Mouse (Mus musculus) embryonic fibroblast, embryonic 13.5 days (primary cell): Measurements from ENCODE around the gene Pgap3. TPM values are rescaled to one million over a fixed set of nuclear protein-coding genes. Genes with fewer than 3 reads are reported as not detected.

ENCODE experiments used
- H3K27ac ChIP-seq: 2 replicates; pipeline ENCODE4 v1.5.1; 2012; ENCODE audit warnings: low read length, control low read depth, inconsistent platforms; ENCODE audit not compliant: insufficient read depth
- H3K4me1 ChIP-seq: 2 replicates; pipeline ENCODE4 v1.6.1; 2011; ENCODE audit warnings: low read length; ENCODE audit not compliant: control insufficient read depth, insufficient read depth
- H3K4me3 ChIP-seq: 2 replicates; pipeline ENCODE4 v1.5.1; 2011; ENCODE audit warnings: mild to moderate bottlenecking, control low read depth, low read length; ENCODE audit not compliant: insufficient read depth
- CTCF ChIP-seq: IDR thresholded peaks from 2 replicates; pipeline ENCODE4 v1.5.1; 2011; ENCODE audit warnings: mild to moderate bottlenecking, control low read depth, low read length, moderate library complexity, borderline replicate concordance; ENCODE audit not compliant: insufficient read depth
- POLR2A ChIP-seq: IDR thresholded peaks from 2 replicates; pipeline ENCODE4 v1.6.1; 2011; ENCODE audit warnings: low read depth, mild to moderate bottlenecking, control low read depth, low read length, moderate library complexity
- polyA plus RNA-seq: library from polyadenylated mRNA; stranded (reverse); fragments of >200 nt; gene quantifications from 2 replicates; pipeline ENCODE4 v1.2.4, GENCODE M21; 2011; ENCODE audit warnings: low read depth; ENCODE audit not compliant: missing spikeins, insufficient read length

The Pgap3 gene
- polyA plus RNA-seq: 3.6 and 4.1 TPM in 2 replicates

DNA sequence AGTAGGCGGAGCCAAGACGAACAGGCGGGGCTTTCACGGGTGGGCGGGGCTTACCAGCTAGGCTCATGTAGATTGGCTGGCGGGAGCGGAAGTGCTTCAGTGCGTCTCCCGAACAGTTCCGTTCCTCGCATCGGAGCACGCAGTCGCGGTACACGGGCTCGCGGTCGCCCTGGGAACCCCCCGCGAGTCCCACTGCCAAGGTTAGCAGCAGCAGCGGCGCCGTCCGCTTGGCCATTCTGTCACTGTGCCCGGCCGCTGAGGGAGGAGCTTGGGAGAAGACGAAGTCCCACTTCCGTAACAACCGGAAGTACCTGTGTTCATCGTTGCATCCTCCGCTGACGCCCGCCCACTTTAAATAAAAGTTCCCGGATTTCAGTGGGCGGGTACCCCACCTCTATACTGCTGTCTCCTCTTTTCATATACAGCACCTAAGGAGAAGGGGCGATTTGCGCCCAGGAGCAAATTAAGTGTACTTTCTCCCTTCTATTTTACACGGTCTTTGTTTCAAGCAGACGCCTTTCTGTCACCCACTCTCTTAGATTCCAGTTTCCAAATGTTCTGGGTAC, at the start of gene Pgap3:
TSS of gene Pgap3 (minus strand) at position 330 of the 566 bp plus-strand sequence.
- Histone ChIP-seq H3K4me1 (0 out of 2 replicates have a peak, but pooled peaks cover 2% of the 10 kb centered on the region), H3K27ac (peak within 1 kb of the TSS; percentile 96)
- TF ChIP-seq POLR2A (peak; percentile 50), CTCF (no peak)

DNA sequence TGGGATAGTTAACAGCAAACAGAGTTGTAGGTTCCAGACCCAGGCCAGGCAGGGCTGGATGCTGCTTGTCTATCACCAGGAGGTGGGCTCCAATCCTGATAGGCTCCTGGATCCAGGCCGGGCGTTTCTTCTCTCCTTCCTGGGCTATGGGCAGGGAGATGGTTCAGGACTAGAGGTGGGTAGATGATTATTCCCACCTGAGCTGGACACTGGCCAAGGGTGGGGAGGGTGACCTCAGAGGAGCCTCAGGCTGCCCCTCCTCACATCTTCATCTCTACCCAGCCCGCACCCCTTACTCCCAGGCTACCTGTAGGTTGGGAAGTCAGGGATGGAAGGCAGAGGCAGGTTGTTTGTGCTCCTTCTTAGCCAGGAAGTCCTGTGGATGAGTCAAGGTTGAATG, 49.1 kb upstream of the Pgap3 start:
- TF ChIP-seq CTCF: no peak
- TF ChIP-seq POLR2A: no peak
- Histone ChIP-seq H3K4me1 (no peaks in the 10 kb centered on the region), H3K4me3 (no peak overlapping the region), H3K27ac (no peak overlapping the region)

More for the DNA sequence above, at the start of gene Pgap3:
- peak within 1 kb of the TSS; percentile 90 for H3K4me3 ChIP-seq

DNA sequence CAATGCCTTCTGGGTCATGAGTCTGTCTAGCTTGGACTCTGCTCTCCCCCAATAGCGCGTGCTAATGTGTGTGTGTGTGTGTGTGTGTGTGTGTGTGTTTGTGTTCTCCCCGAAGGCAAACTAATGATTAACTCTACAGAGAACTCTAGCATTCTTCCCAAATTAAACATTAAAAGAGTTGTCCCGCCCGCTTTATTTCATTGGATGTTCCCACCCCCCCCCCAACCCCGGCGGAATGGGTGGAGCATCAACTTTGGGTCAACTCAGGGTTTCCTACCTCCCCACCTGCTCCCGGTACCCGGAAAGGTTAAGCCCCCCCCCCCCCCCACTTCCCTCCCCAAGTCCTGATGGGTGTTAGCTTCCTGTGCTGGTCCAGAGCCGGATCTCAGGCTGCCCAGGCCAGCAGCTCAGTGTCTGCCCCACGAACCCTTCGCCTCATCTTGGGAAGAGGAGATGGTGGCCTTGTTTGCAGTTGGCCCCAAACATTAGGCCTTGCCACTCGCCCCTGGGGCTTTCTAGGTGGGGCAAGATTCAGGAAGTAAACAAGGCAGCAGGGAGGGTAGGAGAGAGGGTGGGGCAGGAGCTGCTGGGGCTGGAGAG, 48.0 kb upstream of the Pgap3 start:
- TF ChIP-seq POLR2A: no peak
- no peak for TF ChIP-seq CTCF
- H3K4me3 ChIP-seq: no peak overlapping the region
- H3K27ac ChIP-seq: no peak overlapping the region
- H3K4me1 ChIP-seq: no peaks in the 10 kb centered on the region

DNA sequence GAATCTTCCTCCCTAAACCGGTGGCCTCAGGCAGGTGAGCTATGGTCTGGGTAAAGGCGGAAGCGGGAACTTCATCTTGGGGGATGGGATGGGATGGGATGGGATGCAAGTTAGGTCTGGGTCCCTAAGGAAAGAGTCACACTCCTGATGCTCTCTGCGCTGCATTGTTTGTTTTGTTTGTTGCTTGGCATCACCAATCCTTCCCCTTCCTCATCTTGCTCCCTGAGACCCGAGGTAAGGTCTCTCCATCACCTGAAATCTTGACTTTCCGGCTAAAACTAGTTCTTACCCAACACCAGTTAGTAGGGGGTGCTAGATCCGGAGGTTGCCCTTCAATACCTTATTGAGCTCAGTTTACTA, 47.2 kb upstream of the Pgap3 start:
- Histone ChIP-seq H3K27ac (no peak overlapping the region), H3K4me1 (no peaks in the 10 kb centered on the region), H3K4me3 (no peak overlapping the region)
- no peak for TF ChIP-seq POLR2A
- no peak for TF ChIP-seq CTCF

DNA sequence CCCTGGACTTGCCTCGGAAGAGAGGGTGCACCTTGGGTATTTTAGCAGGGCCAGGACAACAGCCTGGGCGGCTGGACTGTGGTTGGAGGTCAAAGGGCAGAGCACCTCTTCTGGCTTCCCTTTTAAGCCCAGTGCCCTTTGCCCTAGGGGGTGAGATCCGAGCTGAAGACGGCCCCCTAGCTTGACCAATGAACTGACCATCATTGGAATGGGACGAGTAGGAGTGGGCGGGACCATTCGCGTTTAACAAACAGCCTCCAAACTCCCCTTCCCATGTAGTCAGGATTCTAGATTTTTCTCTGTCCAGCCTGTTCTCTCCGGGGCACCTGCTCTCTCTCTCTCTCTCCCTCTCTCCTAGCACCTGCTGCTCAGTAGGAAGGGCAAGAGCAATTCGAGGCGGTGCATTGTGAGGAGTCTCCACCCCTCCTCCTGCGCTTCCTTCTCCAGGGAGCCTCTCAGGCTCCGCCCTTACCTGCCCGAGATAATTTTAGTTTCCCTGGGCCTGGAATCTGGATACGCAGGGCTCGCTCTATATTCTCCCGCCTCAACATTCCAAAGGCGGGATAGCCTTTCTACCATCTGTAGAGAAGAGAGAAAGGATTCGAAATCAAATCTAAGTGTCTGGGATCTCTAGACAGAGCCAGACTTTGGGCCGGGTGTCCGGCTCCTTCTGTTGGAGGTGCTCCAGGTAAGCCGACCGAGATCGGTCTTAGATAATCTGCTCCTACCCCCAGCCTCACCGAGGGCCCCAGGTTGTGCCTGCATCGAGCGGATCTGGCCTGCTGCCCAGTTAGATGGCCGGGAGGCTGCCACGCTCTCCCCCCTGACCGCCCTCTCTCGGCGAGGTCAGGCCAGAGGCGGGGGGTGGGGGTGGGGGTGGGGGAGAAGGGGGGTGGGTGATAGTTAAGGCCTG, 46.5 kb upstream of the Pgap3 start:
- Histone ChIP-seq H3K4me3 (no peak overlapping the region), H3K27ac (no peak overlapping the region), H3K4me1 (no peaks in the 10 kb centered on the region)
- TF ChIP-seq CTCF (no peak), POLR2A (no peak)

DNA sequence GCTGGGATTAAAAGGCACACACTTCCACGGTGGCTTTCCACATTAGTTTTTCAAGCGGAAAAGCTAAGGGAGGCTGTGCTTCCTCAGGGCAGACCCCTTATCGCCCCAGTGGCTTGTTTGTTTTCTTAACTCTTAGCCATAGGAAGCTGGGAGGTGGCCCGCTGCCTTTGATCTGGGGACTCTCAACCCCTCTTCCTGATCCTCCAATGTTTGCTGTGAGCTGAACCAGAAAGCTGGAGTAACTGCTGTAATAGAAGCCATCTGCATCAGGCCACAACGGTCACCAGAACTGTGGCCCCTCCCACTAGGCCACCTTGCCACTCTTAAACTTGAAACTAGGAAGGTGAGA, 45.9 kb upstream of the Pgap3 start, which contains the start of gene Grb7:
TSS of gene Grb7 (plus strand) at position 182 of the 349 bp plus-strand sequence.
- Histone ChIP-seq H3K4me1 (no peaks in the 10 kb centered on the region), H3K4me3 (no peak within 1 kb of the TSS), H3K27ac (no peak within 1 kb of the TSS)
- TF ChIP-seq POLR2A: no peak
- no peak for TF ChIP-seq CTCF

DNA sequence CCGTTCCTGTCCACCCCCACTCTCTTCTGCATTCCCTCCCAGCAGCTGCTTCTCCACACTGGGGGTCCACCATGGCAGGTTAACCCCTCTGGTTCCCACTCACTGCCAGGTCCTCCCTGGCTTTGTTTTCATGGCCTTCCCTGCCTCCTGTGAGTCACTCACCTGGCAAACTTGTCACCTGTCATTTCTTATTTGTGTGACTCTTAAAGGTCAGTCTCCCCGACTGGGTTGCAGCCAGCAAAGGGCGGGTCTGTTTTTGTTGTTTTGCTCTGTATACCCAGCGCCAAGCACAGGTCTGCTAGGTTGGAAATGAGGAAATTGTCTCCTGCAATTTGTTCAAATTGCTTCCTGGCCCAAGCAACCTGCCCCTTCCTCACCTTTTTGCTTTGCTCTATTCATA, 45.4 kb upstream of the Pgap3 start:
- Histone ChIP-seq H3K4me1 (no peaks in the 10 kb centered on the region), H3K4me3 (no peak overlapping the region), H3K27ac (no peak overlapping the region)
- TF ChIP-seq CTCF: no peak
- no peak for TF ChIP-seq POLR2A

DNA sequence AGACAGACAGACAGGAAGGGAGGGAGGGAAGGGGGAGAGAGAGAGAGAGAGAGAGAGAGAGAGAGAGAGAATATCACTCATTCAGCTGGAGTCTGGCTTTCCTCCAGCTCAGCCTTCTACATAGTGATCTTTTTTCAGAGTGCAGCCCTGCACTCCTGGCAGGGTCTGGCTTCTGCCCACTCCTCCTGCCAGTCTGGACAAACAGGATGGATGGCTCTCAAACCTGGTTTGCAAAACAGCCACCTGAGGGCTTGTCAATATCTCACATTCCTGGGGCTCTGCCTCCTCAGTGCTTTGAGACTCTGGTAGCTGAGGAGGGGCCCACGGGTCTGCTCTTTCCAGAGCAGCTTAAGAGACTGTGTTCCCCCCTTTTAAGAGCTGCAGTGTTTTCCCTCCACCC, 44.9 kb upstream of the Pgap3 start:
- Histone ChIP-seq H3K4me3 (no peak overlapping the region), H3K4me1 (no peaks in the 10 kb centered on the region), H3K27ac (no peak overlapping the region)
- TF ChIP-seq CTCF (no peak), POLR2A (no peak)

DNA sequence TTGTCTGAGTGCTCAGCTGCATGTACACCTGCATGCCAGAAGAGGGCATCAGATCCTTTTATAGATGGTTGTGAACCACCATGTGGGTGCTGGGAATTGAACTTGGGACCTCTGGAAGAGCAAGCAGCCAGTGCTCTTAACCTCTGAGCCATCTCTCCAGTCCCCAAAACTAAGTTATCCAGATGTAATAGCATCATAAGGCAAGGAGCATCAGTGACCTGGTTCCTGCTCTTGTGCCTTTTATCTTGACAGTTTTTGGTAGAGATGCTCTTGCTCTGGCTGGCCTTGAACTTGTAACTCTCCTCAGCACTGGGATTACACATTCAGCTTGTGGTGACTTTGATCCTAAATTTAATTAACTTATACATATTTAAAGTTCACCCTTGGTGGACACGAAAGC, 43.4 kb upstream of the Pgap3 start:
- Histone ChIP-seq H3K4me3 (no peak overlapping the region), H3K4me1 (no peaks in the 10 kb centered on the region), H3K27ac (no peak overlapping the region)
- TF ChIP-seq CTCF: no peak

DNA sequence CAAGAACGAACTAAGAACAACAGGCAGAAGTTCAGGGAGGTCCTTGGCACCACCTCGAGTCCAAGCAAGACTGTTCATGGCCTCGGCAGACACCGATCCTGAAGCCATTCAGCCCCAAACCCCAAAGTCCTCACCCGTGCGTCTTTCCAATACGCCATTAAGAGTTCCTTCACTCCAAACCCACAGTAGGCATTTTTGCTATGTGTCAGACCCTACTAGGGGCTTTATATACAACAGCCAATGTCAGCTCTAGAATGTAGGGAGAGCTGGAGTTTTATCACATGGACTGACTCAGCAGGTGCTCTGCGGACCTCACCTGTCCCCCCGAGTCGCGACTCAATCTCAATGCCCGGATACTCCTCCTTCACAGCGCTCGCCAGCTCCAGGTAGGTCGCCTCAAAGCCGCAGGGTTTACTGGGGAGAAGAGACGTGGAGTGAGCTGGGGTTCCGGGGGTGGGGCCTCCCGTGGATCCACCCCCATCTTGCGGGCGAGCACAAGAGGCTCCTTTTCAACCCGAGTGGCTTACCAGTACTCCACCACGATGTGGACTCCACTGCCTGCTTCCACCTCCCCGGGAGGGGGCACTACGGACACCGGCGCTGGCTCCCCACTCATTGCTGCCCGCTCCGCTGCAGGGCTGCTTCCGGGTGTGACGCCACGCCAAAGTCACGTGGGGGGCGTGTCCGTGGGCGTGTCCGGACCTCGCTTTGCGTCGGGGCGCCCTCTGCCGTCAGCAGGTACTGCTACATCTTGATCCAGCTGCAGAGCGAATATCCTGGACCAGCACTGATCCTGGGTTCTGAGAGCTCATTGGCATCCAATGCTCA, 38.3 kb upstream of the Pgap3 start, which contains the start of gene Mien1:
TSS of gene Mien1 (minus strand) at position 661 of the 828 bp plus-strand sequence.
- Histone ChIP-seq H3K4me3 (peak within 1 kb of the TSS; percentile 80), H3K27ac (peak within 1 kb of the TSS; percentile 37; the same call in 1 of the 2 replicates), H3K4me1 (0 out of 2 replicates have a peak, but pooled peaks cover 4% of the 10 kb centered on the region)
- TF ChIP-seq POLR2A: peak; percentile 57
- peak; percentile 92 for TF ChIP-seq CTCF
